Mouse (Mus musculus) embryonic facial prominence, embryonic 14.5 days (tissue): ENCODE data around the gene Map4. TPM values are rescaled to one million over a fixed set of nuclear protein-coding genes. Genes with fewer than 3 reads are reported as not detected.

Source experiments
- ATAC-seq: fragments of 200-750 bp; cut with Nextera tagmentation; 2 replicates; pipeline ENCODE4 v1.8.0; 2017; ENCODE audit warnings: low read depth, moderate number of reproducible peaks, moderate TSS enrichment
- DNase-seq: peaks from one replicate; pipeline ENCODE4 v3.0.0-alpha.2; 2015; ENCODE audit warnings: low spot score
- H3K27ac ChIP-seq: fragments of 300-500 bp; sonication (generic); replicated peaks from 2 replicates; pipeline ENCODE4 v1.5.1; 2014; ENCODE audit warnings: low read depth, mild to moderate bottlenecking, low read length, moderate library complexity
- H3K27me3 ChIP-seq: fragments of 300-500 bp; sonication (generic); replicated peaks from 2 replicates; pipeline ENCODE4 v1.6.1; 2014; ENCODE audit warnings: low read length; ENCODE audit not compliant: control insufficient read depth, insufficient read depth
- H3K36me3 ChIP-seq: fragments of 300-500 bp; sonication (generic); 2 replicates; pipeline ENCODE4 v1.6.1; 2014; ENCODE audit warnings: low read length, mixed read lengths; ENCODE audit not compliant: control insufficient read depth, insufficient read depth
- H3K4me1 ChIP-seq: fragments of 300-500 bp; sonication (generic); 2 replicates; pipeline ENCODE4 v1.6.1; 2014; ENCODE audit warnings: antibody characterized with exemption, low read length; ENCODE audit not compliant: control insufficient read depth, insufficient read depth
- H3K4me2 ChIP-seq: fragments of 300-500 bp; sonication (generic); 2 replicates; pipeline ENCODE4 v1.6.1; 2014; ENCODE audit warnings: low read depth, mild to moderate bottlenecking, low read length, moderate library complexity, mixed read lengths
- H3K4me3 ChIP-seq: fragments of 300-500 bp; sonication (generic); 2 replicates; pipeline ENCODE4 v1.5.1; 2014; ENCODE audit warnings: low read depth, mild to moderate bottlenecking, low read length
- H3K9ac ChIP-seq: fragments of 300-500 bp; sonication (generic); 2 replicates; pipeline ENCODE4 v1.6.1; 2014; ENCODE audit warnings: low read depth, mild to moderate bottlenecking, low read length, moderate library complexity, mixed read lengths
- H3K9me3 ChIP-seq: fragments of 300-500 bp; sonication (generic); 2 replicates; pipeline ENCODE4 v1.6.1; 2016; ENCODE audit warnings: low read length; ENCODE audit not compliant: control insufficient read depth
- WGBS: fragments of 180-500 bp; shearing (Covaris S2); extraction: QIAGEN DNeasy Blood & Tissue Kit; methylation state at CpG from one replicate; pipeline ENCODE4 v1.1.7; 2014; 5-methylcytosine and 5-hydroxymethylcytosine counted together
- polyA plus RNA-seq: library from polyadenylated mRNA; unstranded; fragments of >200 nt; fragmentation: Nextera tagmentation; extraction: Ambion mirVana; gene quantifications from 2 replicates; pipeline ENCODE4 v1.2.1, GENCODE M21; 2014

Gene Map4
- polyA plus RNA-seq, 1 experiment from 2014 or later, result 112 TPM

DNA sequence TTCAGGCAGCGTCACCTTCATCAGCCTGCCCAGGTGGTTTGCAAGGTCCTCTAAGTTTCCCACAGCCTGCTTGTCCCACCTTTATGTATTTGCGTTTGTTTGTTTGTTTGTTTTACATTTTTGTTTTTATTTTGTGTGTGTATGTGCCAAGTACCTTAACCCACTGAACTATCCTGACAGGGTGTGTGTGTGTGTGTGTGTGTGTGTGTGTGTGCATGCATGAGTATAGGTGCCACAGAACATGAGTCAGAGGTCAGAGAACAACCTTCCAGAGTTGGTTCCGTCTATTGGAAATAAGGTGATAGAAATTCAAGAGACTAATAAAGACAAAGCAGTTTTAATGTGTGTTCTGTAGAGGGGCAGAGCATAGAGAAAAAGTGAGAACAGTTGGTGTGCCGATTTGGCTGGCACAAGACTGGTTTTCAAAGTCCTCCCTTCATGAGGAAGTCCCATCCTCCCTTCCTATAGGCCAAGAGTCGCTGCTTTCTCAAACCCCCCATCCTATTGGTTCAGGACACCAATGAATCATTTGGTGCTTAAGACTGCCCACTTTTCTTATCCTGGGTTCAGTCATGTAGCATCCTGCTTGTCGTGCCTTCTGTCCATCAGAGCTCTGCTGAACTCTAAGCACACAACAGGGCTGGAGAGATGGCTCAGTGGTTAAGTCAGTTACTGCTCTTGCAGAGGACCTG lies 23.3 kb upstream of the Map4 start:
- Histone ChIP-seq H3K36me3 (no peaks in the 10 kb centered on the region), H3K27ac (no peak overlapping the region), H3K4me2 (no peak overlapping the region), H3K9me3 (no peaks in the 10 kb centered on the region), H3K9ac (no peak overlapping the region), H3K4me1 (no peaks in the 10 kb centered on the region), H3K27me3 (no peaks in the 10 kb centered on the region), H3K4me3 (no peak overlapping the region)
- no peak for DNase-seq
- WGBS, result 73% methylated on average over 6 of the region's 6 CpGs
- ATAC-seq, result no peak

- DNase-seq (no peak), ATAC-seq (no peak)
- Histone ChIP-seq H3K27me3 (no peaks in the 10 kb centered on the region), H3K9ac (no peak overlapping the region), H3K4me2 (no peak overlapping the region), H3K36me3 (no peaks in the 10 kb centered on the region), H3K9me3 (no peaks in the 10 kb centered on the region), H3K27ac (no peak overlapping the region), H3K4me1 (no peaks in the 10 kb centered on the region), H3K4me3 (no peak overlapping the region)
- WGBS, result 85% methylated on average over 8 of the region's 8 CpGs
Observed at GRCm38 (mm10) chr9:109909102-109909501, 22.2 kb upstream of the Map4 start.

DNA sequence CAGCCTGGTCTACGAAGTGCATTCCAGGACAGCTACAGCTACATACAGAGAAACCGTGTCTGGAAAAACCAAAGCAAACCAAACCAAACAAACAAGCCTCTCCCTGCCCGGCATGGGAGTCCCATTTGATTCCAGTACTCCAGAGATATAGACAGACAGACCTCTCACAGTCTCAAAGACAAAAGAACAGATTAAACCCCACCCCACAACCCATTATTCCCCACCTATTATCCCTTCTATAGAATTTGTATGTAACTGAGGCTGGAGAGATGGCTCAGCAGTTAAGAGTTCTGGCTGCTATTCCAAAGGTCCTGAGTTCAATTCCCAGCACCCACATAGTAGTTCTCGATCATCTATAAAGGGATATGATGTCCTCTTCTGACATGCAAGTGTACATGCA lies 21.3 kb upstream of the Map4 start:
- Histone ChIP-seq H3K27me3 (no peaks in the 10 kb centered on the region), H3K4me3 (no peak overlapping the region), H3K4me1 (no peaks in the 10 kb centered on the region), H3K9ac (no peak overlapping the region), H3K36me3 (no peaks in the 10 kb centered on the region), H3K4me2 (no peak overlapping the region), H3K27ac (no peak overlapping the region), H3K9me3 (no peaks in the 10 kb centered on the region)
- WGBS, result 83% methylated on average over 4 of the region's 4 CpGs
- DNase-seq (no peak), ATAC-seq (no peak)

- Histone ChIP-seq H3K9me3 (no peaks in the 10 kb centered on the region), H3K4me3 (no peak overlapping the region), H3K4me1 (no peaks in the 10 kb centered on the region), H3K36me3 (no peaks in the 10 kb centered on the region), H3K9ac (no peak overlapping the region), H3K4me2 (no peak overlapping the region), H3K27me3 (no peaks in the 10 kb centered on the region), H3K27ac (no peak overlapping the region)
- WGBS, result 79% methylated on average over 7 of the region's 7 CpGs
- ATAC-seq (no peak), DNase-seq (no peak)
Observed at GRCm38 (mm10) chr9:109911779-109912178, 19.5 kb upstream of the Map4 start.

DNA sequence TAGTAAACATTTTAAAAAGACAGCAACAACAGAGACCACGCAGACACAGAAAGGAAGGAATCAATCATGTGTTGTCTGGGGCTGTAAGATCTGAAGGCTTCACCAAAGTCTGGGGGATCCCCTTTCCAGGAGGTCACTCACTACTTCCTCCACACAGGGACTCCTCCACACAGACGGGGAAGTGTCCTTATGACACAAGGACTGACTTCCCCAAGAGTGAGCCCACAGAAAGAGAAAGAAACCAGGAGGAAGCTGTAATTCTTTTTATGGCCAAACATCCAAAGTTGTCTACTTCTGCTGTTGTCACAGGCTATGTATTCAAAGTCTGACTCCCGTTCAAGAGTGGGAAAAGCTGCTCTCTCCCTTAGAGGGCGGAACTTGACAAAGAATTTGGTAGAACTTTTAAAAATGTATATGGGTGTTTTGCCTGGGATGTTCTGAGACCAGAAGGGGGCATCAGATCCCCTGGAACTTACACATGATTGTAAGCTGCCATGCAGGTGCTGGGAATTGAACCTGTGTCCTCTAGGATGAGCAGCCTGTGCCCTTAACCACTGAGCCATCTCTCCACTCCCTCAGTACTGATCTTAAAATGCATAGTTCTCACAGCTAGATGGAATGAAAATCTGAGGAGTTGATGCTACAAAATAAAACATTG lies 16.9 kb upstream of the Map4 start:
- Histone ChIP-seq H3K9me3 (no peaks in the 10 kb centered on the region), H3K4me2 (no peak overlapping the region), H3K9ac (no peak overlapping the region), H3K4me3 (no peak overlapping the region), H3K27ac (no peak overlapping the region), H3K27me3 (no peaks in the 10 kb centered on the region), H3K36me3 (no peaks in the 10 kb centered on the region), H3K4me1 (no peaks in the 10 kb centered on the region)
- WGBS, result 62% methylated on average over 4 of the region's 4 CpGs
- no peak for DNase-seq
- no peak for ATAC-seq

DNA sequence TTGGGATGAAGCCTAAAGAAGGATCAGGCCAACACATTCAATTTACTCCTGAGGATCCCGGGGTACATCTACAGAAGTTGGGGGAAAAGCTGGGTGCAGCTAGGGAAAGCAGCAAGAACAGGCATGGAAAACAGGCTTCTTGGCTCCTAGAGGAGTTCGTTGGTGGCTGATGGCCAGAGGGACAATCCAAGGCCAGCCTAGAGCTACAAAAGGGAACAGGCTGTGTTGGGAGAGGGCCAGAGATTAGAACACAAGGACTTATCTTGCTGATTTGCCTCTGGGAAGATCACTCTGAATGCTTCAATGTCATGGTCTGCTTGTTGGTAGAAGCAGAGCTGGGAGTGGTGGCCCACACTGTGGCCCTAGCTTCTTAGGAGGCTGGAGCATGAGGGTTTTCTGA lies 13.3 kb upstream of the Map4 start:
- H3K4me2 ChIP-seq, result no peak overlapping the region
- no peaks in the 10 kb centered on the region for H3K27me3 ChIP-seq
- no peak overlapping the region for H3K27ac ChIP-seq
- no peaks in the 10 kb centered on the region for H3K4me1 ChIP-seq
- WGBS, result 91% methylated on average over 2 of the region's 2 CpGs
- ATAC-seq, result no peak
- no peaks in the 10 kb centered on the region for H3K36me3 ChIP-seq
- no peak overlapping the region for H3K9ac ChIP-seq
- no peak for DNase-seq
- H3K4me3 ChIP-seq, result no peak overlapping the region
- no peaks in the 10 kb centered on the region for H3K9me3 ChIP-seq

- Histone ChIP-seq H3K4me3 (no peak overlapping the region), H3K9ac (no peak overlapping the region), H3K4me2 (no peak overlapping the region), H3K4me1 (peaks cover 7% of the 10 kb centered on the region; the same call in 1 of the 2 replicates), H3K36me3 (no peaks in the 10 kb centered on the region), H3K27ac (no peak overlapping the region), H3K27me3 (no peaks in the 10 kb centered on the region), H3K9me3 (no peaks in the 10 kb centered on the region)
- ATAC-seq (no peak), DNase-seq (no peak)
- WGBS, result 93% methylated on average over 3 of the region's 3 CpGs
Observed at GRCm38 (mm10) chr9:109929131-109929530, 2.1 kb upstream of the Map4 start.

DNA sequence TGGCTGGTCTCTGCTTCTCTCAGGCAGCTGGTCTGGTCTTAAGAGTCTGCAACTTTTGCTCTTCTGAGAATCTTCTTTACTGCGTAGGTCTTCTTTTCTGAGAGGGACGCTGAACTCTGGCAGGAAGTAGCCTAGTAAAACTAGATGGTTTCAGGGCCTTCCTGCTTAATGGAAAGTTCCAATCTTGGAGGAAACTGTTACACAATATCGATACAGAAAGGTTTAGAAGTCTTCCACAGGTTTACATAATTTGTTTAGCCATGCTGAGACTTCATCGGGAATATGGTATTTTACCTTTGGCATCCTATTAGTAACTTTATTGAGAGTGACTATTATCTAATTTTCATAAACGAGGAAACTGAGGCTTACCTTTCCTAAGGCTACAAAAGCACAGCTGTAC lies 1.2 kb upstream of the Map4 start:
- Histone ChIP-seq H3K4me3 (no peak overlapping the region), H3K9ac (no peak overlapping the region), H3K27ac (no peak overlapping the region), H3K36me3 (no peaks in the 10 kb centered on the region), H3K4me1 (peaks cover 7% of the 10 kb centered on the region; the same call in 1 of the 2 replicates), H3K9me3 (no peaks in the 10 kb centered on the region), H3K27me3 (no peaks in the 10 kb centered on the region), H3K4me2 (no peak overlapping the region)
- no peak for ATAC-seq
- 91% methylated on average over 5 of the region's 5 CpGs for WGBS
- DNase-seq, result no peak

DNA sequence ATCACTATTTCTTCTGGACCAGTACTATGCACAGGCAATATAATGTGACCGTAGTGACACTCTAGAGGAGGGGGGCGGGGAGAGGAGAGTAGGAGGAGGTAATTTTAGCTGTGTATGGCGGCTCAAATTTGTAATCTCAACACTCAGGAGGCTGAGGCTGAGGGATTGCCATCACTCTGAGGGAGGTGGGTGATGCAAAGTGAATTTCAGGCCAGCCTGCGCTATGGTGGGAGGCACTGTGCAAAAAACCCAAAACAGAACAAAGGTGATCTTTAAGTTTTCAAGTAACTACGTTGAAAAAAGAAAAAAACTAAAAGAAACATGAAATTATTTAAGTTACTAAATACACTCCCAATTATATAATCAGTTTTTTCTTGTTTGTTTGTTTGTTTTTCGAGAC lies 508 bp upstream of the Map4 start:
- 70% methylated on average over 6 of the region's 6 CpGs for WGBS
- no peaks in the 10 kb centered on the region for H3K36me3 ChIP-seq
- no peaks in the 10 kb centered on the region for H3K27me3 ChIP-seq
- no peaks in the 10 kb centered on the region for H3K9me3 ChIP-seq
- DNase-seq, result no peak
- peak overlapping the region; percentile 84 for H3K9ac ChIP-seq
- H3K27ac ChIP-seq, result peak overlapping the region; percentile 95
- ATAC-seq, result no peak
- peaks cover 7% of the 10 kb centered on the region; the same call in 1 of the 2 replicates for H3K4me1 ChIP-seq
- H3K4me2 ChIP-seq, result peak overlapping the region; percentile 73
- peak overlapping the region; percentile 82 for H3K4me3 ChIP-seq
